23 mouse cellular contexts compared by ENCODE assay signal in genomic region chr2:16439030-16439429, GRCm38 (mm10).
DNase-seq lines count a peak whose midpoint lies in the region; ATAC-seq lines count a peak whose summit lies in the region.
"Had no signal": no experiment of that assay in that cellular context is flagged by ENCODE, and none has a peak within 500 bp of the region (broad histone marks: within the 10 kb centered on the region; RNA-seq: fewer than 3 reads in every experiment).

No protein-coding gene starts in this region.

- no peak overlapping the region for H3K4me3 ChIP-seq in hindbrain, embryonic 16.5 days (ENCODE audit: low read length)
- no peak overlapping the region for H3K4me3 ChIP-seq in hindbrain, embryonic 10.5 days
- H3K4me3 ChIP-seq: embryonic facial prominence, embryonic 13.5 days; forebrain, embryonic 10.5 days; heart, adult 2 months; heart, embryonic 13.5 days; midbrain, embryonic 13.5 days had no signal

- H3K27me3 ChIP-seq in hindbrain, embryonic 16.5 days (replicated peaks; ENCODE audit: control insufficient read depth, insufficient read depth, low read length) = no peaks in the 10 kb centered on the region
- no peaks in the 10 kb centered on the region for H3K27me3 ChIP-seq in hindbrain, embryonic 10.5 days (ENCODE audit: insufficient read depth, poor library complexity, severe bottlenecking)
- H3K27me3 ChIP-seq: embryonic facial prominence, embryonic 13.5 days; heart, embryonic 13.5 days; midbrain, embryonic 13.5 days had no signal

- no peaks in the 10 kb centered on the region for H3K4me1 ChIP-seq in hindbrain, embryonic 16.5 days (ENCODE audit: control insufficient read depth, insufficient read depth, low read depth, low read length)
- H3K4me1 ChIP-seq in hindbrain, embryonic 10.5 days (replicated peaks) = no peaks in the 10 kb centered on the region
- H3K4me1 ChIP-seq: embryonic facial prominence, embryonic 13.5 days; forebrain, embryonic 10.5 days; midbrain, embryonic 13.5 days had no signal

- no peak overlapping the region for H3K4me2 ChIP-seq in hindbrain, embryonic 16.5 days (ENCODE audit: low read length)
- H3K4me2 ChIP-seq: embryonic facial prominence, embryonic 13.5 days; heart, embryonic 13.5 days; midbrain, embryonic 13.5 days had no signal

- peak; percentile 79 for ATAC-seq in hindbrain, embryonic 16.5 days
- ATAC-seq in megakaryocyte-erythroid progenitor cell, adult 5-6 weeks (replicated peaks; ENCODE audit: low FRiP score, low TSS enrichment, poor library complexity, severe bottlenecking) = no peak
- ATAC-seq: CD4-positive, CD25-positive, alpha-beta regulatory T cell, adult 4 months; forebrain, postnatal 0 days; inflammation-experienced regulatory T-cells, adult 6 months; midbrain, embryonic 13.5 days had no signal

- 77% methylated on average over 5 of the region's 5 CpGs for WGBS in hindbrain, embryonic 16.5 days
- 93% methylated on average over 5 of the region's 5 CpGs for WGBS in hindbrain, embryonic 10.5 days

- no peak overlapping the region for H3K27ac ChIP-seq in hindbrain, embryonic 16.5 days (ENCODE audit: low read depth, low read length)
- no peak overlapping the region for H3K27ac ChIP-seq in hindbrain, embryonic 10.5 days
- H3K27ac ChIP-seq: embryonic facial prominence, embryonic 13.5 days; forebrain, embryonic 10.5 days; heart, adult 2 months; heart, embryonic 13.5 days; kidney, postnatal 0 days; midbrain, embryonic 13.5 days had no signal

- H3K36me3 ChIP-seq in hindbrain, embryonic 16.5 days (ENCODE audit: control insufficient read depth, insufficient read depth, low read length) = no peaks in the 10 kb centered on the region
- no peaks in the 10 kb centered on the region for H3K36me3 ChIP-seq in hindbrain, embryonic 10.5 days
- H3K36me3 ChIP-seq: embryonic facial prominence, embryonic 13.5 days; forebrain, embryonic 10.5 days; heart, embryonic 13.5 days; midbrain, embryonic 13.5 days had no signal

- no peak overlapping the region for H3K9ac ChIP-seq in hindbrain, embryonic 16.5 days (ENCODE audit: low read depth, low read length)
- H3K9ac ChIP-seq: embryonic facial prominence, embryonic 13.5 days; forebrain, postnatal 0 days; heart, embryonic 13.5 days; midbrain, embryonic 13.5 days had no signal

- no peak for DNase-seq in hindbrain, embryonic 10.5 days (ENCODE audit: low spot score)
- DNase-seq in brain, adult 2 months (ENCODE audit: low read depth, low spot score) = peak; percentile 66
- peak; percentile 30 for DNase-seq in cerebellum, adult 11-12 months
- DNase-seq in cerebellum, adult 9-11 months = peak; percentile 44
- no peak for DNase-seq in kidney, adult 11 months
- no peak for DNase-seq in spleen, adult 18-20 months
- DNase-seq: adrenal gland, postnatal 25 days; forebrain, postnatal 0 days; heart, adult 2 months; heart, postnatal 10 days; kidney, postnatal 4 days; liver; lung, postnatal 36 days; thymus, postnatal 4 days had no signal

- no peaks in the 10 kb centered on the region for H3K9me3 ChIP-seq in hindbrain, embryonic 16.5 days (ENCODE audit: control insufficient read depth, low read length)
- H3K9me3 ChIP-seq in hindbrain, embryonic 10.5 days = no peaks in the 10 kb centered on the region
- H3K9me3 ChIP-seq: embryonic facial prominence, embryonic 13.5 days; forebrain, embryonic 10.5 days; heart, embryonic 13.5 days; midbrain, embryonic 13.5 days had no signal

Comparison
In these comparisons a context has a peak if more than half of its experiments do, and no peak if none do; other contexts are left out.
1. DNase-seq: peak in brain, adult 2 months (single experiment), cerebellum, adult 11-12 months (single experiment) and cerebellum, adult 9-11 months (single experiment); none in hindbrain, embryonic 10.5 days (single experiment), kidney, adult 11 months (single experiment) and spleen, adult 18-20 months (0 of 2).